Mouse (Mus musculus) spleen, postnatal 10 days (tissue): ENCODE measurements around the gene Cpeb3.
A peak's percentile ranks its signal among the peaks of the same experiment; 100 is the strongest.
"Not testable (repeated sequence)": the region's sequence is repeated elsewhere in the genome, so short reads cannot be mapped to it uniquely, and the experiment has no call there.

Experiments used
- DNase-seq, 2 experiments: peaks; one replicate each; pipeline ENCODE4 v3.0.0; 2021 to 2022; ENCODE audit warnings: low spot score in 2 of 2

The Cpeb3 gene

DNA sequence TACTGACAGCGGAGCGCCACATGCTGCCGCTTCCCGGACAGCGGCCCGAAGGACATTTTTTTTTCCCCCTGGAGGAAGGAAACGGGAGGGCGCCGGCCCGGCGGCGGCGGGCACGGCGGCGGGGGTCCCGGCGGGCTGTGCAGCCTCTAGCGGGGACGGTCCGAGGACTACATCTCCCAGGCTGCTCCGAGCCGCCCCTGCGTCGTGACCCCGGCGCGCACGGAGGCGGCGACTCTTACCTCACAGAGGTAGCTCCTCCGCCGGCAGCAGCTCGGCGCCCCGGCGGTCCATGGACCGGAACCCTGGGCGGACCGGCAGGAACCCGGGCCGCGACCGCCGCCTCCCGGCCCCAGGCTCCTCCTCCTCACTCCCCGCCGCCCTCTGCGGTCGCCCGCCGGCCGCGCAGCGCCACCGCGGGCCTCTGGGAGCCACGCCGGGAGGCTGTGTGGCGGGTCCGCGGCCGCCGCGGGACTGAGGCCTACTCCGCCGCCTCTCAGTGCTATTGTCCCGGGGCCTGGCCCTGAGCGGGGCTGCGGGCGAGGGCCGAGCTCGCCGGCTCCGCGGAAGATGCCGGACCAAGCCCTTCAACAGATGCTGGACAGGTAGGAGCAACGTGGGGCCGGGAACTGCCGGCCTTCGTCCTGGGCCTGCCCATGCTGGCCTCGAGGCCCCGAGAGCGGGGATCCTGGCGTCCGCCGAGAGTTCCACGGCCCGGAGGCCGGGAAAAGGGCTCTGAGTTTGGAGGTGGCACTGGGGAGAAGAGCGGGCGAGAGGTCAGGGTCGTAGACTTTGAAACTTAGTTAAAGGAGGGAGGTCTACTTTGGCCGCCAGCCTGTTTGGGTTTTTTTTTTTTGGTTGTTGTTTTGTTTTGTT, 862 bp downstream of the Cpeb3 start, which contains the start of gene March5:
Gene March5, plus strand, starts transcription at position 241 of the 873 bp plus-strand sequence.
- DNase-seq: peak; percentile 86 to 88

DNA sequence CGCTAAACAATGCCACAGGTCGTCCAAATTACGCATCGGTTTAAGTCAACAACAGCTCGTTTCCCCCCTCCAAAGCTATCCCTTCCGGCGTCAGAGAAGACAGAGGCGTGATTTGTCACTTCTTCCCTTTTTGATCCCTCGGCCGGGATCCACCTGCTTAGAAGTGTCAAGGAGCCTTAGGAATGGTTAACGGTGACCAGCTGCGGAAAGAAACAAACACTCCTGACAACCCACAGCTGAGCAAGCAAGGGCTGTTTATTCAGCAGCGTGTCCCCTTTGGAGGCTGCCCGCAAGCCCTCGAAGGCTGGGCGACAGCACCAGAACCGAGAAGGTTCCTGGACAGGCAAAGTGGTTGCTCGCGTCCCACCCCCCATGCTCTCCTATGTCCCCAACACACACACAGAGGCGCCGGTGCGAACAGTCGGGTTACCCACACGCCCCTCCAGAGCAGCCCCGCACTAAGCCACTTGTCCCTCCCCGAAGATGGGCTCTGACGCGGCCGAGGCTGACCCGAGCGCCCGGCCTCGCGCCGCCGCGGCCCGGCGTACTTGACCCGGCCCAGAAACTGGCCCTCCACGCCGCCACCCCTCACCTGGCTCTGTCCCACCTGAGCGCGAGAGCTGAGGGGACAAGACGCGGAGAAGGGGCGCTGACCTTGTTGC, 1.6 kb downstream of the Cpeb3 start:
- peak; percentile 67 to 78 for DNase-seq

DNA sequence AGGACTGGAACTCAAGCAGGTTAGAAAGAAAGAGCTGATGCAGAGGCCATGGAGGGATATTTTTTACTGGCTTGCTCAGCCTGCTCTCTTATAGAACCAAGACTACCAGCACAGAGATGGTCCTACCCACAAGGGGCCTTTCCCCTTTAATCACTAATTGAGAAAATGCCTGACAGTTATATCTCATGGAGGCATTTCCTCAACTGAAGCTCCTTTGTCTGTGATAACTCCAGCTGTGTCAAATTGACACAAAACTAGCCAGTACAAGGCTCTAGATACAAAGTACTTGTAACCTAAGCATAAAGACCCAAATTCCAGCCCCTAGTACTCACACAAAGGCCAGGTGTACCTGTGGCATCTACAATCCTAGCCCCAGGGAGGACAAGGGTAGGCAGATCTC, 3.2 kb downstream of the Cpeb3 start:
- DNase-seq: not testable (repeated sequence)

DNA sequence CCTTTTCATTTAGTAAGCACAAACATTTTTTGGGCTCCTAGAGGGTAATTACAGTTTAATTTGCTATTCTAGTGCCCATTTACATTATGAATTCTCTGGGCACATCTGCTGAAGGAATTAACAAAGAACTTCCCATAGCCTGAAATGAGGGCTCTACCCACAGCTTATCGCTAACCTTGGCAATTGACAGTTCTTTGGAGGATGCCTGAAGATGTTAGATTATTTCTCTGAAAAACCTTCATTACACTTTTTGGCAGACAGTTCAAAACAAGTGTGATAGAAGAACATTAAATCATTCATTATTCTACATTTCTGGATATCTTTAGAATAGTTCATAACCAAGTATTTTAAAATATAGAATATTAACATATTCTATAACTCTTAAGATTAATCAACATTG, 5.0 kb downstream of the Cpeb3 start:
- no peak for DNase-seq

DNA sequence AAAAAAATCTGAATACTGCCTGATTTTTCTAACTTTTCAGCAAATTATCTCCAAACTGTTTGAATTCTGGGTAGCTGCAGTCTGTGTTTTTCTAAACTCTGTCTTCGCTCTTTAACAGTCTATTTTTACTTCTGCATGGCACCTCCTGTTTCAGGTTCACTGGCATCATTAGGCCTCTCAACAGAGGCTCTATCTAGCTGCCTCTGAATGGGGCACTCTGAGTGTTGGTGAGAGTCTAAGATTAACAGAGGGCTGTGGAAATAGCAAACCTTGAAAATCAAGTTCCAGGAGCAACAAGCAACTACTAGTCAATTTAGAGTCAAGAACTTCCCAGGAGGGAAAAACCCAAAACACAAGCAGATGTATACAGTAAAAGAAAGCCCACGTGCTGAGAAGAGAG, 8.5 kb downstream of the Cpeb3 start:
- DNase-seq: no peak

DNA sequence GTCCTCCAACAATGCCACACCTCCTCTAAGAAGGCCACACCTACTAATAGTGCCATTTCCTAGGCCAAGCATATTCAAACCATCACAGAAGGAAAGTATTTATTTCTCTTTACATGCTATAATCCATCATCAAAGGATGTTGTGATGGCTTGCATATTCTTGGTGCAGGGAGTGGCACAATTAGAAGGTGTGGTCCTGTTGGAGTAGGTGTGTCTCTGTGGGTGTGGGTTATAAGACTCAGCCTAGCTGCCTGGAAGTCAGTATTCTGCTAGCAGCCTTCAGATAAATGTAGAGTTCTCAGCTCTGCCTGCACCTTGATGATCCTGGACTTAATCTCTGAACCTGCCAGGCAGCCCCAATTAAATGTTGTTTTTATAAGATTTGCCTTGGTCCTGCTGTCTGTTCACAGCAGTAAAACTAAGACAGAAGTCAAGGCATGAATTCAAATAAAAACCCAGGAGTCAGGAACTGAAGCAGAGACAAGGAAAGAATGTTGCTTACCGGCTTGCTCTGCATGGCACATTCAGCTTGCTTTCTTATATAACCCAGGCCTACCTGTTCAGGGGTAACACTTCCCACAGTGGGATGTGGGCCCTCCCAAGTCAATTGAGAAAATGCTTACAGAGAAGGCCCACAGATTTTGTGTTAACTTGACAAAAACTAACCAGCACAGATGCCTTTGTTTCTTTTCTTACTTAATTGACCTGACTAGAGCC, 10.1 kb downstream of the Cpeb3 start:
- DNase-seq: no peak

DNA sequence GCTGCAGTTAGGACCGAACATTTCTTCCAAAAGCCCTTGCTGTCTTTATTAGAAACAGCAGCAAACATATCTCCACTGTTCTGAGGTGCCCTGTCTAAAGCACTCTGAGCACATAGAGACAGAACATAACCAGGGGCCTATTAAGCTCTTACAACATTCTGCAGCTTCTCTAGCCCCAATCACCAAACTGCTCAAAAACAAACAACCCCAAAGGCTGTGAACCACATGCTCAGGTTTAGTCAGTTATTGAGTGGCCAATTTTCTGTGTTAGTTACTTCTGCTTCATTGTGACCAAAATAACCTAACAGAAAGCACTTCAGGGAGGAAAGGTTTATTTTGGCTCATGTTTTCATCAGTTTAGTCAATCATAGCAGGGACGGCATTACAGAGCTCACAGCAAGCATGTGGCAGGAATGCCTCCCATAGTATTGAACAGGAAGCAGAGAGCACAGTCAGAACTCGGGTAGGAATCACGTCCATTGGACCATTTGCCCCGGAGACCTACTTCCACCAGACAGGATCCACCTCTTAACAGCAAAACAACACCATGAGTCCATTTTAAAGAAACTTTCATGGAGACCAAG, 15.8 kb downstream of the Cpeb3 start:
- DNase-seq: no peak

DNA sequence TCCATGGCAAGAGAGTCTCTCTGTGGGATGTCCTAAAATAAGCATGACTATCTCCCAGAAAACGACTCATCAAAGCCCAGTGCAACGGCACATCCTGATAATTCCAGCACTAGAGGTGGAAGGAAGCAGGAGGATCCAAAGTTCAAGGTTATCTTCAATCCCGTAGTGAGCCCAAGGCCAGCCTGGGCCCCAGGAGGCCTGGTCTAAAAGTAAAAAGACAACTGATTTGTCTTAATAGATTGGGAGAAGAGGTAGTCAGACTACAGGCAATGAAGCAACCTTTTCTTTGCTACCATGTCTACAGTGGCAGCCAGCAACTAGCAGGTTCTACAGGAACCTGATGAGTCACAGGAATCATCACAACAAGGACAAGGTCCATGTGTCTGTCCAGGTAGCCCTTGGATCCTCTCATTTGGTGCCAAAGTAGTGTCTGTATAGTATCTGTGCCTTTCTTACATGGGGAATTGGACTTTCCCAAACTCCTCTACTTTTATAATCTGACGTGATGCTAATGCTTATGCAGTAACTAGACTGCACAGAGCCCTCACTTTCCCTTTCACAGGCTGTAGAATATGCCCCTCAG, 19.9 kb downstream of the Cpeb3 start:
- DNase-seq: no peak

DNA sequence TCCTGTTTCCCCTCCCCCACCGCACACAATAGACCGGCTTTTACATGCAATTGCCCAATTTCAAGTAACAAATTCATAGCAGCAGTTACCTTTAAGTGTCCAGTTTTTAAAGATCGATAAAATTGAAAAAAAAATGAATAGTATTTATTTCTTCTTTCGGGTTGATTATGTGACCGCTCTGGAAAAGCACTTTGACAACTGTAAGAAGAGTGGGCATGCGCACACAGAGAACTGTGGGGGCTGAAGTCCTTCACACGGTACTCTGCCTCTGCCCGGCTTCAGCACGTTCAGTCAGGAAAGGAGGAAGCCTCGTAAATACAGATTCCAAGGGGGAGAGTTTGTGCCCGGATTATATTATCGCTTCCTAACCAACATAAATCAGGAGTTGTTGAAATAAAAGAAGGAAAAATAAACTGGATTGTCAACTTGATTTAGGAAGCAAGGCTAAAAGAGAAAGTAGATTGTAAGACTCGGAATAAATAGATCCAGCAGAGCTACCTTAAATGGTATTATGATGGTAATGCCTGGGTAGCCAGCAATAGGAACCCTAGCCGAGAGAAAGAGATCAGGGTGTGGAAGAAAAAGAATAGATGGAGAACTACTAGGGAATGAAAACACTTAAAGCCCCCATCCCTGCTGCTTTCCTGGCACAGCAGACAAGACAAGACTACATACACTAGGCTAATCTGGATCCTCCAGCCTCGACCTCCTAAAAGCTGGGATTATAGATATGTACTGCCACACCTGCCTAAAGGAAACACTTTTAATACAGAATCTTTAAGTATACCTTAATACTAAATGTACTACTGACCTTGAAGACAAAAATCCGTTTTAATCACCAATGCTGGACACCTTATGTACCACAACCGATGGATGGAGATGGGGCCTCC, 30.3 kb downstream of the Cpeb3 start:
- peak; percentile 47 to 67 for DNase-seq

DNA sequence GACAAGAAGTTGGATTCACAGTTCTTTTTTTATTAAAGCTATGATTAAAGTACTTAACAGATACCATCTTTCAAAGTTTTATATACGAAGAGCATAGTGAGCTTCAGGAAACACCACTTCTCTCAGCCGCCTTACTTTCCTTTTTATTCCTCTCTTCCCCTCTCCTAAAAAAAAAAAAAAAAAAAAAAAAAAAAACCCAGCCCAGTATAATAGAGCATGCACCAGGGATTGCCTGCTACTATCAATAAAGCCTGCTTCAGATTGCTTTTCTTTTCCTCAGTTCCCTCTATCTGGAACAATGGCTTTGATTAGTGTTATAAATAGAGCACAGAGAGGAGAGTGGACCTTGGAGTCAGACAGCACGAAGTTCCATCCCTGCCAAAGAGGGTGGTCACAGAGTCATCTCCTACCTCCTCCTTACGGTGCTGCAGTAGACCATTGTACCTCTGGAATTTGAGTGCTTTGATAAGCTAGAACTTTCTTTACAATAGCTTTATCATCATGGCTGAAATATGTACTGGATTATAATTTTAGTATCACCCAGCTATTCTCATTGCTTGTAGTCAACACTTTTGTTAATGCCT, 31.4 kb downstream of the Cpeb3 start:
- DNase-seq: no peak

DNA sequence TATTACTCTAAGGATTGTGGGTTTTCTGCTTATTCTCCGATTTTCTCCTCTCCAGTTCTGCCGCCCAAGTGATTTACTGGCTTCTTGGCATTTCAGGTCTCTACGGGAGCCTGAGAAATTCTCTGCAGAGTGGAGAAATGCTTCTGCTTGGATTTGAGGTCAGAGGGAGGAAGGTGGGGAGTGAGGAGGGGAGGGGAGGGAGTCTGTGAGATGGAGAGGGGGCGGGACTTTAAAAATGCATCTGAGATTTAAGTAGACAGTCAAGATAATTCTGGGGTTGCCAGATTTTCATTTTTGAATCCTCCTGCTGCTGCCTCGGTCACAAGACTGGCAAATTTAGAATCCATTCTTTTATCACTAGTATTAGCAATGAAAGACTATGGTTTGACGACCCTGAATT, 32.5 kb downstream of the Cpeb3 start:
- no peak for DNase-seq

DNA sequence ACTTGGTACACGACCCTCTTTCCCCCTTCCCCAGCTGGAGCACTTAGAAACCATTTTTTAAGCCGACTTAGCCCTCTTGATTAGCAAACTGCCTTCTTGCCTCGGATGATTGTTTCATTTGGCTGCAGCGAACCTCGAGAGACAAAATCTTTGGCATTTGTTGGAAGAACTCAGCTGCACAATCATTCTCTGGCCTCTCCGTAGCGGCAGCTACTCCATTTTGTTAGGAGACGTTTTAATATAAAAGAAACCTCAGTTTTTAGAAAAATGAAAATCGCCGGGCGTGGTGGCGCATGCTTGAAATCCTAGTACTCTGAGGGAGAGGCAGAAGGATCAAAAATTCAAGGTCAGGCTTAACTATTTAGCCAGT, 33.0 kb downstream of the Cpeb3 start:
- DNase-seq: peak in 1 of 2 experiments; percentile 37

DNA sequence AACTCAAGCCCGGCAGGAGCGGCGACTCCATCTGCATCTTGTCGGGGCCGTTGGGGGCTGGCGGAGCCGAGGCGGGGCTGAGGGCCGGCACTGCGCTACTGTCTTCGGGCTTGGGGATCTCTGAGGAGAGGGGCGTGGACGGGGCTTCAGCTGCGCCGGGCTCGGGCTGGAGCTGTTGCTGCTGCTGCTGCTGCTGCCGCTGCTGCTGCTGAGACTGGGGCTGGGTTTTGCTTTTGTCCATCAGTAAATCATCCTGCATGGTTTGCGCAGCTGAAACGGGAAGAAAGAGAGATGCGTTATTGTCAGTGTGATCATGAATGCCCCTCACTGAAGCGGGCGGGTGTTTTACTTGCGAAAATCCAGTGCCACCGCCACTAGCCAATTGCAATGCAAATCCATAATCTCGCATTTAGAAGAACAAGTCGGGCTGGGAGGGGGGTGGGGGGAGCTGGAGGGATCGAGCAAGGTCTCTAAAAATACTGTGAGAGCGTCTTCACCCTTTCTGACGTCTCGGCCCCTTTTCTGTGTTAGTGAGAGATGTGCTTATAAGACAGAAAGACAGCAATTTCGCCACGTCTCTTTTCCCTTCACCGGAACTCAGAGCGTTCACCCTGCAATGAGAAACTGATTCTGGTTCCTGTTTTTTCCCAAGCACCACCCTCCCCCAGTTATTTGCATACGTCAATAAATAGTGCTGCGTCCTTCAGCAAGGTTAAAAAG, 33.5 kb downstream of the Cpeb3 start:
- DNase-seq: peak in 1 of 2 experiments; percentile 51

DNA sequence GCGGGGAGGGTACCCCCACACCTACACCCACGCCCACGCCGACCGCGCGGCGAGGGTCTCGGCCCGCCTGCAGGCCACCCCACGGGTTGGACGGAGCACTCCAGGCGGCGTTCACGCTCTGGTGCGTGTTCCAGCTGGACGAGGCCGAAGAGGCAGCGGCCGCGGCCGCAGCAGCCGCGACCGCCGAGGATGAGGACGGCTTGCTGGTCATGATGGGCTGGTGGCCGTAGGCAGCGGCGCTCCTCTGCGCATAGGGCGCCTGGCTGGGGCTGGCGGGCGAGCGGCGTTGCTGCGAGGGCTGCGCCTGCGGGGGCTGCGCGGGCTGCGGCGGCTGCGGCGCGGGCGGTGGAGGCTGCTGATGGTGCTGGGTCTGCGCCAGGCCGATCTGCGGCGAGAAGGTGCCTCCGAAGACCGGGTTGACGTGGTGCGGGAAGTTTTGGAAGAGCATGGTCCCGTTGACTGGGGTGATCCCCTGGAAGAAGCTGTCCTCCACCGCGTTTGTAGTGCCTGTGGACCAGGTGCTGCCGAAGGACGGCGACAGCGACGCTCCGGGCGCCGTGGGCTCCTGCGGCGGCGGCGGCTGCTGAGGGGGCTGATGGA, 34.2 kb downstream of the Cpeb3 start:
- peak; percentile 53 to 55 for DNase-seq

DNA sequence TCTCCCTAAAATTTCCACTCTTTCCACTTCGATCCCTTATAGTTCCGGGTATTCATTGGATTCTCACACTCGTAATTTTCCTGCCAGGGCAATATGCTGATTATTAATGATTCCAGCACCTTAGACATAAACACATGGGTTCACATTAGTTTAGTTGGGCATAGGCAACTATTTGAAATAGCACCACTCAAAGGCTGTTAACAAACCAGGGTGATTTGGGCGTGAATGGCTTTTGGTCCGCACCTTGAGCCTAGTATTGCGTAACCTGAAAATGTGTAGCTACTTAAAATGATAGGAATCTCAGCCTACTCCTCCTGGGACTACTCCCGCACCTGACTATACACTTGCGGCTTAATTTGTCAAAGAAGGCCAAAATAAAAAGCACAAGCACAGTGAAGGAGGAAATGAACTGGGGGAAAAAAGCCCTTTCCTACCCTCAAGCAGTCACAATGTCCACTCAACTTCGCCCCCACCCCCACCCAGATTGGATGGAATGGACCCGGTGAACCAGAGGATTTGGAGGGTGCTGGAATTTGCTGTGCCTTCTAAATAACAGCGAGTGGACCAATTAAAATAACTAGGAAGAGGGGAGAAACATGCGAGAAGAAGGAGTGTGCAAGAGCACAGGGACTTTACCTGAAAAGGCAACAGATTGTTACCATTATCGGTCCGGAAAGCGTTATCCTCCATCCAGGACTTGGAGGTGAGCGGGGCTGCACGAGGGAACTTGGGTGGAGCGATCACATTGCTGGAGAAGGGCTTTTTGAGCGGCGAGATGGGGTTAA, 34.9 kb downstream of the Cpeb3 start:
- no peak for DNase-seq

DNA sequence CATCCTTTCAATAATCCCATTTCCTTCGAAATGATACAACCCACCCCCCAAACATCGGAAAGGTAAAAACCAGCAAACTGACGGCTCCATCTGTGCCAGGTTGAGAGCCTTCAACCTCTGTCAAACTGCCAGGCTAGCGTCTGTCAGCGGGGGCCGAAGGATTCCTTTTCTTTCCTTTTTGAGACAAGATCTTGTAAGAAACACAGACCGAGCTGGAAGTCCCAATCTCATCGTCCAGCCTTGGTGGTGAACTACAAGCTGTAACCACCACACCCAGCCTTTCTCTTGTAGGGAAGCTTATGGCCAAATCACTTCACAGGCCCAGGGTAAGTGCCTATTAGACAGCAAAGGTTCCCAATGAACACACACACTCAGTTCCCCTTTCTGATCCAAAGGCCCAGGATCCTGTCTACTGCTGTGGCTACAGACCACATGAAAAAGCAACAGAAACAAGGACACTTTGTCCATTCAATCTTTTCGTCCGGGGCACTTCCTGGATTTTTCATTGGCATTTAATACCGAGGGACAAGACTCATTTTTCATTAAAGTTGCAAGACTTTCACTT, 35.8 kb downstream of the Cpeb3 start:
- DNase-seq: no peak

DNA sequence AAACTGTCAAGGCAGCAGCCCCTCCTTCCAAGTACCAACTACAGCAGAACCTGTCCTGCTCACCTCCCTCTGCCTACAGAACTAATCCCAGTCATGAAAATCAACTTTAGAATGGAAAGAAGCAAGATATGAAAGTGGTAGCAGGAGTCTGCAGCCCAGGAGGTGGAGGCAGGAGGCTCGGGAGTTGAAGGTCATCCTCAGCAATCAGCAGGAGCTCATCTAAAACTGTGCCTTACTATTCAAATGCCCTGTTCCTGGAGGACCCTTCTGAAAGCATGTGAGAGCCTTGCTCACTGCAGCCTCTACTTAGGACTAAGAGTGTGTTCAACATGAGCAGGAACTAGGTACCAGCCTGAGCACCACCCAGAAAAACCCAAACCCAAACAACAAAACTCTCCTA, 36.3 kb downstream of the Cpeb3 start:
- DNase-seq: no peak

DNA sequence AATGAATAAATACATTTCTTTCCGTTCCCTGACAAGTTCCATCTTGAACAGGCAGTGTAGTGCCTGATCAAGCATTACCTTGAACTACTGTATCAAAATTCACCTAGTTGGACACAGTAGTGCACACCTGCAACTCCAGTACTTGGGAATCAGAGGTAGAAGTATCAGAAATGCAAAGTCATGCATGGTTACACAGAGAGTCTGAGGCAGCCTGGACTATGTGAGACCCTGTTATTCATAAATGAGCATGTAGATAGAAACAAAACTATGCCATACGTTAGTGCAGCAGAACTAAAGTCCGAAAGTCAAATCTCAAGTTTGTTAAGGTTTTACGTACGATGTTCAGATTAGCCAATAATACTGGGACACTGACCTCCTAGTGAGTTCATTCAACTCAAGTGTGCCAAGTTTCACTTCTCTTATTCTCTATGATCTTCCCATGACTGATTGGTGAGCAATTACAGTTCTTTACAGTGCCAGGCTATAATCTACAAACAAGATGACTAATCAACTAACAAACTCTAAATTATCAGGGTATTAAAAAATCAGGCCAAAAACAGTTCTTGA, 51.5 kb downstream of the Cpeb3 start:
- DNase-seq: no peak
